Mouse (Mus musculus) G1E (cell line): Measurements from ENCODE around the gene Aak1. TPM values are rescaled to one million over a fixed set of nuclear protein-coding genes. Genes with fewer than 3 reads are reported as not detected.
"Not testable (repeated sequence)": the region's sequence is repeated elsewhere in the genome, so short reads cannot be mapped to it uniquely, and the experiment has no call there.

Experiments used
- ATAC-seq: 2 replicates; pipeline ENCODE4 v1.8.0; 2016; ENCODE audit warnings: mild to moderate bottlenecking; ENCODE audit not compliant: insufficient number of reproducible peaks, poor library complexity, low FRiP score, severe bottlenecking; ENCODE audit errors: extremely low read depth
- DNase-seq: peaks from one replicate; pipeline ENCODE4 v3.0.0; 2012; ENCODE audit warnings: low spot score
- H3K27me3 ChIP-seq: 2 replicates; pipeline ENCODE4 v1.6.1; 2012; ENCODE audit warnings: mild to moderate bottlenecking, low read length, inconsistent platforms; ENCODE audit not compliant: insufficient read depth
- H3K36me3 ChIP-seq: replicated peaks from 2 replicates; pipeline ENCODE3; 2012; ENCODE audit warnings: mild to moderate bottlenecking, inconsistent platforms
- H3K4me1 ChIP-seq: 2 replicates; pipeline ENCODE4 v1.6.1; 2012; ENCODE audit warnings: low read depth, low read length, inconsistent platforms, mixed read lengths; ENCODE audit not compliant: insufficient read depth
- H3K4me3 ChIP-seq: 2 replicates; pipeline ENCODE4 v1.5.1; 2012; ENCODE audit warnings: low read depth, mild to moderate bottlenecking, inconsistent platforms, low read length, moderate library complexity, mixed read lengths
- H3K9me3 ChIP-seq: replicated peaks from 2 replicates; pipeline ENCODE4 v1.6.1; 2012; ENCODE audit warnings: inconsistent platforms
- CTCF ChIP-seq: IDR thresholded peaks from 2 replicates; pipeline ENCODE4 v1.5.1; 2012; ENCODE audit warnings: low read depth, low read length, inconsistent platforms, mixed read lengths
- GATA1 ChIP-seq: IDR thresholded peaks from 2 replicates; pipeline ENCODE4 v1.6.1; 2012; ENCODE audit warnings: borderline replicate concordance, low read length, inconsistent platforms, mixed read lengths
- GATA2 ChIP-seq: IDR thresholded peaks from 2 replicates; pipeline ENCODE4 v1.6.1; 2012; ENCODE audit warnings: low read depth, low read length, inconsistent platforms, borderline replicate concordance
- POLR2AphosphoS5 ChIP-seq: IDR thresholded peaks from 2 replicates; pipeline ENCODE4 v1.6.1; 2012; ENCODE audit warnings: low read depth, low read length, inconsistent platforms; ENCODE audit not compliant: insufficient replicate concordance
- TAL1 ChIP-seq: conservative IDR thresholded peaks from 2 replicates; pipeline ENCODE4 v1.6.1; 2012; ENCODE audit warnings: low read depth, low read length, inconsistent platforms, mixed read lengths
- polyA plus RNA-seq: library from polyadenylated mRNA; stranded (reverse); fragments of >175 nt; gene quantifications from 2 replicates; pipeline ENCODE4 v1.2.3, GENCODE M21; 2012
- total RNA-seq, 2 experiments: library from RNA; stranded (forward) in 1 of 2; stranded (reverse) in 1 of 2; fragments of 200-1000 nt in 1 of 2; fragments of >200 nt in 1 of 2; fragmentation: Nextera tagmentation in 1 of 2; gene quantifications; 2 replicates each; pipeline ENCODE4 v1.2.3; 2014 to 2017

The Aak1 gene
- total and polyA plus RNA-seq, 3 experiments, result 14.6 to 181 (median 41.0) TPM

DNA sequence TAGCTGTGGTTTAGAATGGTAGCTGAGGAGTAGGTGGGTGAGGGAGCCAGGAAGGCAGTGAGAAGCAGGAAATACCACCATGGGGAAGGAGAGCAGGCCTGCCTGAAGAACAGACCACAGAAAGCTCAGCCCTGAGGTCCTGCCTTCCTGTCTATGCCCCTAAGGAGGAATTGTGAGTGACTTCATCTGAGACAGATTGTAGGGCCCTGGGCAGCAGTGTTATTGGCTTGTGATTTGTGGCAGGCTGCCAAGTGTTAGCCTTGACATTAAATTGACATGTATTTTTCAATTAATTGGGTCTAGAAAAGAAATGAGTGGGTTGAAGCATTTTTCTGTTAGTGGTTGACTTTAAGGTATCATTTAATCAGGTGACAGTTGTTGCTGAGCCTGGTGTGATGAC, 179.6 kb downstream of the Aak1 start:
- H3K36me3 ChIP-seq, result peaks cover 61% of the 10 kb centered on the region
- peaks cover 25% of the 10 kb centered on the region for H3K4me1 ChIP-seq
- no peaks in the 10 kb centered on the region for H3K27me3 ChIP-seq
- TF ChIP-seq CTCF (no peak), GATA1 (no peak), GATA2 (no peak), POLR2AphosphoS5 (no peak), TAL1 (no peak)
- H3K9me3 ChIP-seq, result no peaks in the 10 kb centered on the region
- ATAC-seq, result no peak
- no peak for DNase-seq
- H3K4me3 ChIP-seq, result no peak overlapping the region

DNA sequence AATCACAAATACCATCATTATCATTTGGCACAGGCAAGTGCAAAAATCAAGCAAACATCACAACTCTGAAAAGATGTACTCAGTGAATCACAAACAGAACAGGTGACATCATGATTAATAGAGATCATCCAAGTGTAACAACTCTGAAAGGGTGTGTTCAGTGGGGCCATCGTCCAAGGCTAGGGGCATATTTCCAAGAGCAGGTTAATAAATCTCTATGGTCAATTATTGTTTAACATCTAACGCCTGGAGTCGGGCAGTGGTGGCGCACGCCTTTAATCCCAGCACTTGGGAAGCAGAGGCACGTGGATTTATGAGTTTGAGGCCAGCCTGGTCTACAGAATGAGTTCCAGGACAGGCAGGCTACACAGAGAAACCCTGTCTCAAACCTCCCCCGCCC, 182.0 kb downstream of the Aak1 start:
- peaks cover 26% of the 10 kb centered on the region for H3K4me1 ChIP-seq
- H3K9me3 ChIP-seq, H3K27me3 ChIP-seq, DNase-seq, H3K4me3 ChIP-seq, ATAC-seq: not testable (repeated sequence)
- H3K36me3 ChIP-seq, result peaks cover 41% of the 10 kb centered on the region

DNA sequence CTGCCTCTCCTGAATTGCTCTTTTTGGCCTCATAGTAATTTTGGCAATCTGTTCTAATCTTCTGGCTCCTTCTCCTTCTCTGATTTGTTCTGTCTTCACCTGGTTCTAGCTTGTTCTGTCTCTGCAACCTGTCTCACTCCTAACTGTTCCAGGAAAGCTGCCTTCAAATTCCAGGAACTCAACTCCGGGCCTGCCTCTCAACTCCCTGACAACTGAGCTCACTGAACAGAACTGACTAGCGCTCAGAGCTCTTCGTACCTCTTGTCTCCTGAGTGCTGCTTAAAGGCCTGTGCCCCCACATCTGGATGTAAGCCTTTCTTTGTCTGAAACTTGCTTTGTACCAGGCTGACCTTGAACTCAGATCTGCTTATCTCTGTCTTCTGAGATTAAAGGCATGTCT, 183.1 kb downstream of the Aak1 start:
- H3K9me3 ChIP-seq, result peaks cover 3% of the 10 kb centered on the region
- ATAC-seq (no peak), DNase-seq (no peak)
- no peaks in the 10 kb centered on the region for H3K27me3 ChIP-seq
- H3K4me1 ChIP-seq, result peaks cover 20% of the 10 kb centered on the region; the same call in 1 of the 2 replicates
- peaks cover 34% of the 10 kb centered on the region for H3K36me3 ChIP-seq
- H3K4me3 ChIP-seq, result no peak overlapping the region
- TF ChIP-seq POLR2AphosphoS5, result no peak

DNA sequence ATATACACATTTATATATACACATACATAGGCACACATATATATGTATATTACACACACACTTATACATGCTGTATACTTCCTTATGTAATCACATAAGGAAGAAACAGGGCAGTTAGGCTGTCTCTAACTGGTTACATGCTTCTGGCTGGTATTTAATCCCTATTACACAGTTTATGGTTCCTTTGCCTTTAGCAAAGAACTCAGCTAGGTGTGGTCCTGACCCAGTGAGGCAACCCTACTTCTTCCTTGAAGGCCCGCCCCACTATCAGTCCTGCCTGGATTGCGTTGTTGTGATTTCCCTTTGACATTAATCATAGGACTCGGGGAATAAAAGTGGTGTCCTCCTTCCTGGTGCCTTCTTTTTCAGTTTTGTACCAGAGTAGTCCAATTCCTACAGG, 185.1 kb downstream of the Aak1 start:
- DNase-seq (no peak), ATAC-seq (no peak)
- Histone ChIP-seq H3K9me3 (peaks cover 3% of the 10 kb centered on the region), H3K4me3 (no peak overlapping the region), H3K27me3 (no peaks in the 10 kb centered on the region), H3K36me3 (peaks cover 15% of the 10 kb centered on the region), H3K4me1 (peaks cover 29% of the 10 kb centered on the region)
- TF ChIP-seq GATA2 (no peak), CTCF (no peak), TAL1 (no peak), POLR2AphosphoS5 (no peak), GATA1 (no peak)

DNA sequence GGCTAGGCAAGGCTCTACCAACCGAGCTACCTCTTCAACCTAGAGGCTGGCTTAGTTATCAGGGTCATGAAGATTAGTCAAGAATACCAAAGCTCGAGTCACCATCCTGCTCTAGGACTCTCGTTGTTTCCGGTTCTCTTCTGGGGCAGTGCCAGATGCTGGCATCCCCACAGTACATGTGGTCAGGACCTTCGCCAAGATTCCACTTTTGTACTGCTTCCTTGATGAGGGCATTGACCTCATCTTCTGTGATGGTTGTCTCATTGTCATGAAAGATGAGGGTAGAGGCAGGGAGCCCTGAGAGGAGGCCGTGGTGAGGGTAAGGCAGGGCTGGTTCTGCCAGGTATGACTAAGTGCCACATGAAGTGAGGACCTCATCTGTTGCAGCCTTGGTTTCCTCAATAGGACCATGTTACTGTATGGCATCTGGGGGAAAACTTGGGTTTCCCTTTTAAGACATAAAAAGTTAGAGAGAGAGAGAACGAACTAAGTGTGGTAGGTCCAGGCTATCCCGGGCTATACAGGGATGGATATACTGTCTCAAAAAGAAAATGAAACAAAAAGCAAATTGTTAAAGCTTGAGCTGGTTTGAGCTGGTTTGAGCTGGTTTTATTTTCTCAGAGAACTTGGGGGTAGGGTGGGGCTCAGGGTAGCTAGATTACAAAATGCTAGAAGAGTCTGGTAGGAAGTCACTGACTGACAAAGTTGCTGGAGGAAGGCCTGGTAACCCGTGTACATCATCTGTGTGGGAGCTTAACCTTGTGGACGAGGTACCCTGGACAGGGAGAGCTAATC, 188.7 kb downstream of the Aak1 start:
- Histone ChIP-seq H3K27me3 (no peaks in the 10 kb centered on the region), H3K36me3 (no peaks in the 10 kb centered on the region), H3K4me3 (no peak overlapping the region), H3K9me3 (peaks cover 3% of the 10 kb centered on the region), H3K4me1 (peaks cover 43% of the 10 kb centered on the region)
- DNase-seq, result no peak
- no peak for ATAC-seq
- TF ChIP-seq TAL1, result no peak
- TF ChIP-seq POLR2AphosphoS5, result no peak
- TF ChIP-seq CTCF, result no peak
- TF ChIP-seq GATA1, result no peak
- no peak for TF ChIP-seq GATA2

DNA sequence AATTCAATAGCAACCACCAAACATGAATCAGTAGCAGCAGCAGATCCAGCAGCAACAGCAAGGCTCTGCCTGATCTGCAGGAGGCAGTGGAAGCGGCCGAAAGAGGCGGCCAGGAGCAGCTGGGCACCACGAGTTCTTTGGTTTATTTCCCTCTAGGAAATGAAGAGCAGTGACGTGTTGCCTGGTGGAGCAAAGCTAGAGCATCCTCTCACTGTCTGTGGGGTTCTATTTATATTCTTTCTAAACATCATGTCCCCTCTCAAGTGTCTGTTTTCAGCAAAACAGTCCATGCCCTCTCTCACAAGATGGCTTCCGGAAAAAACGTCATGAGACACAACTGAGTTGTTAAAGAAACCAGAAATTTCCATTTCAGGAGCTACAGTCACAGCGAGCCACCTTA, 189.8 kb downstream of the Aak1 start:
- no peak for TF ChIP-seq POLR2AphosphoS5
- TF ChIP-seq CTCF, result no peak
- TF ChIP-seq GATA2, result no peak
- TF ChIP-seq GATA1, result no peak
- no peak for TF ChIP-seq TAL1

More for the DNA sequence above, 189.8 kb downstream of the Aak1 start:
- ATAC-seq (no peak), DNase-seq (no peak)
- Histone ChIP-seq H3K27me3 (no peaks in the 10 kb centered on the region), H3K9me3 (peaks cover 3% of the 10 kb centered on the region), H3K4me3 (no peak overlapping the region), H3K36me3 (peaks cover 3% of the 10 kb centered on the region), H3K4me1 (peaks cover 50% of the 10 kb centered on the region)
